In the genomic region with DNA sequence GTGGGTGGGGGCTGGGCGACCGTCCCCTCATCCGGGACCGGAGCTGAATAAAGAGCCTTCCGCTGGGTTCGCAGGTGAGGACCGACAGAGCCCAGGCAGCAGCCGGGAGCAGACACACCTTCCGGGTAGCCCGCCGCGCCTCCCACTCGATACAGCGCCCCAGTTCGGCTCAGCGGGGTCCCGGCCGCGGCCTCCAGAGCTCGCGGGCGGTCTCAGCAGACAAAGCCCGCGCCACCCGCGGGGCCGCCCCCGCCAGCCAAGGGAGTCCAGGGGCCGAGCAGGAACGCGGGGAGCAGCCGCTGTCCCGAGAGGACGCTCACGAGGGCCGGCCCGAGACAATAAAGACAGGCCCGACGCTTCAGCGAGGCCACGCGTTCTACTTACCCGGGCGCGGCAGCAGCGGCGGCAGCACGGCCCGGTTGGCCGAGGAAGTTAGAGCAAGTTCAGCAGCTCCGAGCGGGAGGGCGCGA, we compare ENCODE assay signal across 8 mouse cellular contexts. TPM values are rescaled to one million over a fixed set of nuclear protein-coding genes. Genes with fewer than 3 reads are reported as not detected.
DNase-seq lines count a peak whose midpoint lies in the region; ATAC-seq and TF ChIP-seq lines count a peak whose summit lies in the region.

A gene (minus strand): TSS at position 416 of the 470 bp plus-strand sequence.

- peak in 1 of 2 experiments; percentile 42 for DNase-seq in layer of hippocampus, adult 2 months (ENCODE audit: low spot score in 2 of 2)
- DNase-seq in layer of hippocampus, adult 11-12 months (ENCODE audit: low spot score), result no peak
- DNase-seq in adrenal gland, adult 2 months, result no peak
- DNase-seq in frontal cortex, postnatal 10 days (ENCODE audit: low spot score in 2 of 2), result peak; percentile 30 to 52
- peak; percentile 76 for DNase-seq in induced T-regulatory cell, adult 2 months (ENCODE audit: low read depth)
- peak; percentile 74 for DNase-seq in thymus, postnatal 25 days
- no peak for DNase-seq in cerebellum, postnatal 14 days

- TF ChIP-seq CTCF in layer of hippocampus, adult 2 months (conservative IDR thresholded peaks at IDR 0.05), result no peak

- H3K4me3 ChIP-seq in layer of hippocampus, adult 2 months, result peak within 1 kb of the TSS; percentile 100

- H3K27ac ChIP-seq in layer of hippocampus, adult 2 months, result peak within 1 kb of the TSS; percentile 90

- no peak for ATAC-seq in megakaryocyte, adult 5-6 weeks (ENCODE audit: poor library complexity, severe bottlenecking)

RNA-seq across cellular contexts. Expression of the gene that starts here (rescaled TPM):
- 10 to 100 TPM; 27.0 to 30.0 TPM for total RNA-seq in layer of hippocampus, adult 2 months (2021)
- total RNA-seq in adrenal gland, adult 2 months (2021), result 10 to 100 TPM; 26.3 to 35.8 TPM
- 30.7 and 31.2 TPM in 2 replicates for polyA plus RNA-seq in adrenal gland, adult 2 months (2012; rRNA removed)
- total RNA-seq in megakaryocyte, adult 5-6 weeks (2015), result 60.6 and 66.0 TPM in 2 replicates
- 72.4 and 76.5 TPM in 2 replicates for total RNA-seq in megakaryocyte, adult 5-6 weeks (2017)

Comparison
In these comparisons a context has a peak if more than half of its experiments do, and no peak if none do; other contexts are left out.
1. DNase-seq: peak in frontal cortex, postnatal 10 days (2 of 2), induced T-regulatory cell, adult 2 months (single experiment) and thymus, postnatal 25 days (single experiment); none in layer of hippocampus, adult 11-12 months (single experiment), adrenal gland, adult 2 months (single experiment) and cerebellum, postnatal 14 days (0 of 2).